Mouse (Mus musculus) gastrocnemius, adult 2 months (tissue): ENCODE data around the gene Tcaf3. TPM values are rescaled to one million over a fixed set of nuclear protein-coding genes. Genes with fewer than 3 reads are reported as not detected.

ENCODE experiments used
- DNase-seq: peaks from one replicate; pipeline ENCODE4 v3.0.0; 2022
- H3K27ac ChIP-seq: fragments of 200-600 bp; 2 replicates; pipeline ENCODE4 v1.8.1; 2022; ENCODE audit warnings: mild to moderate bottlenecking
- H3K4me3 ChIP-seq: fragments of 200-600 bp; 2 replicates; pipeline ENCODE4 v1.8.1; 2022; ENCODE audit warnings: mild to moderate bottlenecking, moderate library complexity
- CTCF ChIP-seq: fragments of 200-600 bp; IDR thresholded peaks from 2 replicates; pipeline ENCODE4 v1.8.1; 2022; ENCODE audit warnings: antibody characterized with exemption, mild to moderate bottlenecking, moderate library complexity
- intact Hi-C: fragments of 180-260 bp; cut with DNase I; formaldehyde crosslinking; loops from one replicate; pipeline ENCODE4 v1.15.1; 2025
- total RNA-seq, 2 experiments: library from RNA; stranded (reverse); gene quantifications; 2 replicates each; pipeline ENCODE4 v1.2.3; 2021

Gene Tcaf3
- total RNA-seq, 2 experiments from 2014 or later = not detected

DNA sequence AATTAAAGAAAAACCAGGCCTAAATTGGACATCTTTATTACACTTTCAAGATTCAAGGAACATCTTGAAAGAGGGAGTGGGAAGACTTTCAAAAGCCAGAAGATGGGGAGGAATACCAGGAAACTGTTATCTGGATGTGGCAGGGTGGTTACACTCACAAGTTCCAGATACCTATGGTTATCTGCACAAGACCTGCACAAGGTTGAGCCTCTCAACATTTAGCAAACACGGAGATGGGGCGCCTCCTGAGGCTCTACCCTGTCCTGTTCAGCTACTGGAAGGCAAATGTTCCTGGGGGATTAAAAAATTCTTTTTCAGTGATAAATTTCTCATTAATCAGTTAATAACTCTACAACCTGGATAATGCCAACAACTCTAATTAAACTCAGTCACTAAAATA lies 20.1 kb downstream of the Tcaf3 start:
- DNase-seq = no peak
- Histone ChIP-seq H3K4me3 (no peak overlapping the region), H3K27ac (no peak overlapping the region)
- intact Hi-C loops = no loop called here
- no peak for TF ChIP-seq CTCF

DNA sequence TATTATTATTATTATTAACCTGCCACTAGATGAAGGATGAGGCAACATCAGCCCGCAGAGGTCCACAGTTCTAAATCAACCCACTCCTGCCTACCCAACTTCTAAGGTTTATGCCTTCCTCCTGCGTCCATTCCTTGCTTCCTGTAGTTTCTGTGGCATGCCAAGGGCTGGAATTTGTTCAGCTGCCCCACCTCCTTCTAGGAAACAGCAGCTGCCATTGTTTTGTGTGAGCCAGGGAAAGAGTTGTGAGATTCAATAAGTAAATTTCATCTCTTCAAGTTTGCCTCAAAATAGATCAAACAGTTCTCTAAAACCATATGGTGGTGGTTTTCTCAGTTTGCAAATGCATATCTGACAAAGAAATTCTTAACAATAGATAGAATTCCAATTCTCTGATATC lies 29.3 kb downstream of the Tcaf3 start:
- DNase-seq = no peak
- Histone ChIP-seq H3K27ac (no peak overlapping the region), H3K4me3 (no peak overlapping the region)
- no peak for TF ChIP-seq CTCF
- intact Hi-C loops = no loop called here

DNA sequence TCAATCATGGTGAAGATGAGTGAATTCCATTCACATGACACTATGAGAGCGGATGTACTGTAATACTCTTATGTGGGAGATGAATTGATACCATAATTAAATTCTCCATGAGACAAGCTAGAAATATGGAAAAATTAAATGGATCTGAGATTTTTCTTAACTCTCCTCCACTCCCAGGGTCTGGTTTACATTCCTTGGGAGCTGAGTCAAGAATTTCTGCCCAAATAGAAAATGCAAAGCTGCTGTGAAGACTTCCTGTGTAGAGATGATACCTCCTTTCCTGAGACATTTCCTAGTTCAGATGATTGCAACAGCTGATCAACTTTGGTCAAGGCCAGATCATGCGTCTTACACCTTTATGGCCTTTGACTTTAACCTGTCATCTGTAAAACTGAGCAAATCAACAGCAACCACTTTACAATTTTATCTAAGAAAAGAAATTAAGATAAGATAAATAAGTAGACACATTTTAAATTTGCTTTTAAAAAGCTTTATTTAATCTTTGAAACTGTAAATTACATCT lies 31.4 kb downstream of the Tcaf3 start:
- intact Hi-C loops = no loop called here
- TF ChIP-seq CTCF = no peak
- H3K4me3 ChIP-seq = no peak overlapping the region
- H3K27ac ChIP-seq = no peak overlapping the region
- DNase-seq = no peak

DNA sequence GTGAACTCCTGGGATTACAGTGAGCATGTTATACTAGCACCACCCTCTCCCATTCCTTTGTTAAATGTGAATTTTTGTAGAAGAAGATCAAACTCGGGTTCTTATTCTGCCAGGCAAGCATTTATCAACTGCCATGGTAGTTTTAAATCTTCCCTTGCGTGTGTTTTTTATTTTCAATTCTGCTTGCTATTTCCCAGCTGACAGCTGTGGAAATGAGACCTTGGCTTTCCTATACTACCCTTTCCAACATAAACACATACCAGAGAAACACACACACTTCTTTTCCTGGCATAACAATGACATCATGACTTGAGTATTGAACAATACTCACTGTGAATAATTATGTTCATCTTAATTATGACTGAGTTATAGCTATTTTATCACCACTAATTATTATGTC lies 35.2 kb downstream of the Tcaf3 start:
- H3K4me3 ChIP-seq = no peak overlapping the region
- no peak for DNase-seq
- intact Hi-C loops = no loop called here
- no peak overlapping the region for H3K27ac ChIP-seq
- TF ChIP-seq CTCF = no peak

DNA sequence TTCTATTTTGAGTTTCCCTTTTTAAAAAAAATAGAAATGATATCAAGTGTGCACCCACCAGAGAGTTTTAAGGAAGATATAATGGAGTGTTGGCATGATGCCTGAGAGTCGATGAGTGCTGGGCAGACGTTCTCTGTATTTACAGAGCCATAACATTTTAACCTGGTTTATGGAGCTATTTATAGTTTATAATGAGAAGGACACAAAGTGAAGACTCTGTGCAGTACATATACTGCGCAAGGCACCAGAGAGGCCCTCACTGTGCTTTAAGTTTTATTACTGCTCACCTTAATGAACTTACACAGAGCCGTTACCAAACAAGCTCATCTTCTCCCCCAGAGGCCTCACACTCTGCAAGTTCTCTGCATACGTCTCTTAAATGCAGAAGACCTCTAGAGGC lies 36.6 kb downstream of the Tcaf3 start:
- no peak for TF ChIP-seq CTCF
- intact Hi-C loops = no loop called here
- H3K27ac ChIP-seq = no peak overlapping the region
- H3K4me3 ChIP-seq = no peak overlapping the region
- no peak for DNase-seq

DNA sequence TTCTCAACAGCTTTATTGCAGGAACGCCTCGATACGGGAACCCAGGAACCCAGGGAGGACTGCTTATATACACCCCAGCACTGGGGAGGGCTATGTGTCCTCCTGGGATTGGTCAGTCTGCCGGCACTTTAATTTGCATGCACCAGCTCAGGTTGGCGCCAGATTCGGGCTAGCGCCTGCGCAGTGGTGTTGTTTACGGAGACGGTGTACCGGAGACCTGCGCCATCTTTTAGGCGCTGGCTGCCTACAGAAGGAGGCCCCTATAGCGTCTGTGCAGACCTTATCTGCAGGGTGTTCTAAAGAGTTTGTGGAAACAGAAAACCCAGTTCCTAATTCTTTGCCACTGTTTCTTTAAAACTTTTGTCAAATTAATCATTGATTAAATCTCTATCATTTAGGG lies 38.9 kb downstream of the Tcaf3 start:
- TF ChIP-seq CTCF = no peak
- no peak for DNase-seq
- intact Hi-C loops = no loop called here
- H3K27ac ChIP-seq = no peak overlapping the region
- H3K4me3 ChIP-seq = no peak overlapping the region

DNA sequence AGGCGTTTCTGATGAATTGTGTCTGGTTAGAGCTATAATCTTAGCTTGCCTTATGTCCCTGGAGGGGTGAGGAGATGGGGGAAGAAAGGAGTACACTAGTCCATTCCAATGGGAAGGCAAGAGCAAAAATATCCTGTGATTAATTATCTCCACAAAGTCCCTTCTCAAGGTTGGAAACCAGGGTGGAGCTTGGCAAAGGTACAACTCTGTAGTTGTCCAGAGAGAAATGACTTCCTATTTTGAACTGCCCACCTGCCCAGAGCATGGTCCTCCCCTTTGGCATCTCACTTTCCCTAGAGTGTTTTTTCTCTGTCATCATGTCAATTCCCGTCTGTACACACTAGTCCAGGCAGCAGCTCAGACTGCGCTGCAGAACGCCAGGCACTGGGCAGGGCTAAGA lies 50.0 kb downstream of the Tcaf3 start, which contains the start of gene Olfr455:
Gene Olfr455 (minus strand): TSS at position 127 of the 400 bp plus-strand sequence.
- Histone ChIP-seq H3K27ac (no peak within 1 kb of the TSS), H3K4me3 (no peak within 1 kb of the TSS)
- intact Hi-C loops = no loop called here
- TF ChIP-seq CTCF = no peak
- peak; percentile 18 for DNase-seq

DNA sequence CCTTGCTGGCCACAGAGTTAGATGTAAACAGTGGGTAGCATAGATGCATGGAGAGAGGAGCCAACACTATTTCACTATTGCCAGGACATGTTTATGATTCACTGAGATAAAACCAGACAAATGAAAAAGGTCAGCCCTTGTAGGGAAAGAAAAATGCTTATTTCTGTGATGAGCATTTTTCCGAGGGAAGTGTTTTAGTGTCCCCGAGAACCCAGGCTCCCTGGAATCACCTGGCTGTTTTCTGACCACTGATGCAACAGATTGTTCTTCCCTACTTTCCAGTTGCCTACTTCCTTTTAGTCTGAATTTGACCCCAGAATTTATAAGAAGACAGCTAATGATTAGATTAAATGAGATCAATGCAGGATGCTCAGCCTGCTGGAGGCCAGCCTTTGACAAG lies 51.3 kb downstream of the Tcaf3 start:
- no peak for TF ChIP-seq CTCF
- H3K4me3 ChIP-seq = no peak overlapping the region
- DNase-seq = no peak
- H3K27ac ChIP-seq = no peak overlapping the region
- intact Hi-C loops = no loop called here

DNA sequence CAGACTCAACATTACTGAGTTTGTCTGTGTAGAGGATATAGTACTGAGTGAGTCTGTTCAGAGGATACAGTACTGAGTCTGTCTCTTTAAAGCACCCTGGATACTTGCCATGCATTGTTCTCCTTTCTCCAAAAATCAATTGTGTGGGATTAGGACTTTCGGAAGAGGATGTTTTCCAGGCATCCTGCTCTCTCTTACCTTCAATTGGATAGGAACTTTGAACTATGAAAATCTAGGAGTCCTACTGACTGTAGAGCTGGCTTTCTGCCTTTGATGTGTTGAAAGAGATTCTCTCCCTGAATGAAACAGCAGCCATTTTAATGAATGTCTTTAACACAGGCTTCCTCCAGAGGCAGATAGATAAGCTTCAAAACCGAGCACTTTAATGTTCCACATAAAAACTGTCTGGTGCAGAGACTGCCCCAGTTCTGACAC lies 52.0 kb downstream of the Tcaf3 start:
- H3K27ac ChIP-seq = peak overlapping the region; percentile 53; the same call in 1 of the 2 replicates
- no peak overlapping the region for H3K4me3 ChIP-seq
- no peak for DNase-seq
- TF ChIP-seq CTCF = no peak
- intact Hi-C loops = no loop called here

DNA sequence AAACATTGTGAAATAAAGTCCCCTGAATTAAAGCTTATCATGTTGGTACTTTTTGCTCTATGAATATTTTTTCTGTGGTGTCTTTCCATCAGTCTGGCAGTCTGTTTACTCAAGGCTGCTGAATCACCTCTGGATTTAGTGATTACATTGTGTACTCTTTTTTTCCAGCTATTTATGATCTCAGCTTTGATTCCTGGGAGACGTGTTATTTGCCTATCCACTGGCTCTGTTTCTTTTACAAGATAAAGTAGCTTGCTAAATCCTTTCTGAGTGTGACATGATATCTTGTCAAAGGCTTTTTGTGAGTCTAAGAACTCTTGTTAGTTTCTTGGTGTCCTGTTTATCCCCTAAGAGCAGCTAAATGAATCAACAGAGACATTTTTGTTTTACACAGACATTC lies 52.6 kb downstream of the Tcaf3 start:
- no peak for TF ChIP-seq CTCF
- Histone ChIP-seq H3K4me3 (no peak overlapping the region), H3K27ac (0 out of 2 replicates have a peak overlapping the region, but pooled peaks have one; percentile 13)
- DNase-seq = no peak
- intact Hi-C loops = no loop called here

DNA sequence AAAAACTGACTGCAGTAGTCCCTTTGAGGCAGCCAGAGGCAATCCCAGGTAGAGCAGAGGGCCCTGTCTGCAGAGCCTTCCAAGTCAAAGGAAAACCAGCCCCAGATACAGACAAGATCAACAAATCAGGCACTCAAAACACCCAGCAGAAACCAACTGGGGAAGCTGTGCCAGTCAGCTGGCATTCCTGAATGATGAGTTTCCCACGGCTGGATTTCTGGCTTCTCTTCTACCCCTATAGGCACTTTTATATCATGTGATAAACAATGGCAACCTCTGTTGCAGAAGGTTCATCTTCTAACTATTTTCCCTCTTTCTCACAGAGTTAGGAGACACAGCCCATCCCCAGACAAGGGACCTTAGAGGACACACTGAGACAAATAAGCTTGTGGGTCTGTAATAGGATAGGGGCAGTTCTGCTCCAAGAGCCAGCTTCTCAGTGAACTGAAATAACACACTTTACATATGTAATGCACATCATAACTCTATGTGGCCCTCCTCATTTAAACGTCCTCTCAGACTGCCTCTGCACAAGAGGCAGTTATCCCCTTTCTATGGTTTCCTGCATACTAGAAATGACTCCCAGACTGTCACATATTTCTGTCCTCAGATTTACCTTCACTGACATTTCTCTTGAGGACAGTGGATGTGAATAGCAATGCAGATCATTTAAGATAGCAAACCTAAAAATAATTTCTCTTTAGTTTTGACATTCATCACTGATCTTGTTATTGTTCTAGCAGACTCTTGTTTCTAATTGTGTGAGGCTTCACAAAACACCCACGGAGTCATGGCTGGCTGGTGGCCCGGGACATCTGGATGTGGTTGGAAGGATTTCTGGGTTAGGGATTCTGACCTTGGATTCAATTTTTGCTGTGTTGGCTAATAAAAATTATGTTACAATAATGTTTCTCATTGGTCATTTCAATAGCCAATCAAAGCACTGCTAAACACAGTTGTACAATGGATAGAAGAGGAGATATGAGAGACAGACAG lies 55.2 kb downstream of the Tcaf3 start:
- peak; percentile 82 for DNase-seq
- Histone ChIP-seq H3K27ac (peak overlapping the region; percentile 63), H3K4me3 (no peak overlapping the region)
- intact Hi-C loops = no loop called here
- no peak for TF ChIP-seq CTCF

DNA sequence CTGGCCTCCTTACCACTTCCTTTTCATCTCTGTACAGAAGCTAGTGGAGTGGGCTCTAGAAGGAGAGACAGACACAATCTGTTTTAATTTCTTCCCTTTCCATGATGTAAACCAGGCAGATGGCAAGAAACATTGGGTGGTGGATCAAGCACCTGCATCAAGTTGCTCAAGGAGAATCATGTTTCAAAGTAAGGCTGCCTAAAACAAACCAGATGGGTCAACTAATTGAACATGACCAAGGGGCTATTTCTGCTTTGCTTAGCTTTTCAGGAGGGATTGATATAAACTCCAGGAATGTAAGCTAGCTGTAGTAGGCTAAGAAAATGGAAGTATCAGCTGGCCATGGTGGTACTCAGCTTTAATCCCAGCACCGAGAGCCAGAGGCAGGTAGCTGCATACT lies 56.8 kb downstream of the Tcaf3 start:
- DNase-seq = no peak
- TF ChIP-seq CTCF = no peak
- no peak overlapping the region for H3K27ac ChIP-seq
- no peak overlapping the region for H3K4me3 ChIP-seq
- intact Hi-C loops = no loop called here

DNA sequence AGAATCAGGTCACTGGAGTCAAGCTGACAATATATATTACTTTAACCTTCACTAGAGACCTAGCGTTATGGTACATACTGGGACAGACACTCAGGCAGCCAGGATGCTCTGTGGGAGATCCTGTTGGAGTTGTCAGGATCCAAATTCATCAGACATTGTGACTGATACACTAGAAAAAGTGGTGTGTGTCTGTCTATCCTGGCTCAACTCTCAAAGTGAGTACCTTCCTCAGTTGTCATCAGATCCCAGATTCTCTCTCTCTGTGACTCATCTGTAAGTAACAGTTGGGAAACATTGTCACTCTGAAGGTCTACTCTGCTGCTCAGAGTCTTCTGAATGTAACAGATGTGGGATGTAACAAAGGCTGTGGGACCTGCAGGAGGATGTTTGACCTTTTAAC lies 57.8 kb downstream of the Tcaf3 start:
- H3K27ac ChIP-seq = no peak overlapping the region
- H3K4me3 ChIP-seq = no peak overlapping the region
- DNase-seq = no peak
- TF ChIP-seq CTCF = no peak
- intact Hi-C loops = no loop called here

Other genes starting within 250 kb of the Tcaf3 start
- 10 to 100 TPM; 19.7 to 24.7 TPM for gene Zyx, start 248.1 kb downstream of the Tcaf3 start, total RNA-seq
- under 1 TPM in 1 of 2 experiments, not detected in 1; 0.10 TPM for gene Epha1, start 224.4 kb downstream of the Tcaf3 start, total RNA-seq
- not detected for gene Tas2r143, start 197.5 kb downstream of the Tcaf3 start, total RNA-seq
- gene Tas2r135, start 192.3 kb downstream of the Tcaf3 start, total RNA-seq = not detected
- under 1 TPM in 1 of 2 experiments, not detected in 1; 0.28 TPM for gene Tas2r126, start 163.2 kb downstream of the Tcaf3 start, total RNA-seq
- not detected for gene Olfr458, start 132.5 kb downstream of the Tcaf3 start, total RNA-seq
- not detected for gene Olfr457, start 121.4 kb downstream of the Tcaf3 start, total RNA-seq
- not detected for gene Olfr456, start 110.5 kb downstream of the Tcaf3 start, total RNA-seq
- not detected for gene Olfr455, start 50.1 kb downstream of the Tcaf3 start, total RNA-seq
- 1 to 10 TPM; 1.5 to 2.7 TPM for gene Tcaf2, start 47.6 kb upstream of the Tcaf3 start, total RNA-seq
- 1 to 10 TPM; 4.0 to 8.1 TPM for gene Tcaf1, start 112.4 kb upstream of the Tcaf3 start, total RNA-seq
- not detected for gene Olfr453, start 141.7 kb upstream of the Tcaf3 start, total RNA-seq
- gene Olfr38, start 158.7 kb upstream of the Tcaf3 start, total RNA-seq = not detected
- not detected for gene Olfr452, start 187.4 kb upstream of the Tcaf3 start, total RNA-seq
- not detected for gene Olfr450, start 214.2 kb upstream of the Tcaf3 start, total RNA-seq
- not detected for gene Olfr449, start 236.7 kb upstream of the Tcaf3 start, total RNA-seq